Mouse (Mus musculus): ENCODE measurements at regions not wholly inside any gene's neighbourhood (a gene's known extent, or its start where the extent isn't known, plus 50 kb on each side); places are given as distances from the start of the nearest gene placed in this dataset.

- TF ChIP-seq CTCF (conservative IDR thresholded peaks at IDR 0.05; ENCODE audit: insufficient read depth, insufficient read length, low read depth, low read length) (no peak), POLR2A (IDR thresholded peaks at IDR 0.05; ENCODE audit: low read depth, low read length) (no peak)
Measured at GRCm38 (mm10) chr16:85966892-85967444, 65.3 kb upstream of the Adamts5 start.

All from kidney, adult 2 months (tissue).